Mouse (Mus musculus): ENCODE measurements around the gene Traf3ip3. TPM values are rescaled to one million over a fixed set of nuclear protein-coding genes. Genes with fewer than 3 reads are reported as not detected.

Gene Traf3ip3
- 50.3 and 54.9 TPM in 2 replicates for polyA plus RNA-seq (2012)

GRCm38 (mm10) chr1:193201383-193201778 lies at the start of gene Traf3ip3:
Traf3ip3 (minus strand) TSS chr1:193201703.

GRCm38 (mm10) chr1:193207503-193207902 lies 6.0 kb upstream of the Traf3ip3 start, which contains the start of gene Lamb3:
Lamb3 (plus strand) TSS chr1:193207699.

GRCm38 (mm10) chr1:193167746-193168145 lies 33.8 kb downstream of the Traf3ip3 start, which contains the start of gene A130010J15Rik:
A130010J15Rik (plus strand) TSS chr1:193168046.

GRCm38 (mm10) chr1:193152872-193153271 lies 48.6 kb downstream of the Traf3ip3 start, which contains the start of gene Irf6:
Irf6 (plus strand) TSS chr1:193153111.

GRCm38 (mm10) chr1:193129786-193130455 lies 71.6 kb downstream of the Traf3ip3 start, which contains the start of gene Diexf:
Diexf (minus strand) TSS chr1:193130272.

Other genes with a start within 250 kb of the Traf3ip3 start
- not detected in 2 replicates for gene Syt14, start 165.9 kb downstream of the Traf3ip3 start, polyA plus RNA-seq (2012)
- gene Diexf, start 71.4 kb downstream of the Traf3ip3 start, polyA plus RNA-seq (2012): 2.6 and 2.9 TPM in 2 replicates
- 0.11 and 0.22 TPM in 2 replicates for gene Irf6, start 48.6 kb downstream of the Traf3ip3 start, polyA plus RNA-seq (2012)
- 1.1 and 1.6 TPM in 2 replicates for gene A130010J15Rik, start 33.7 kb downstream of the Traf3ip3 start, polyA plus RNA-seq (2012)
- gene Lamb3, start 6.0 kb upstream of the Traf3ip3 start, polyA plus RNA-seq (2012): 0.44 and 0.65 TPM in 2 replicates
- gene Hsd11b1, start 62.4 kb upstream of the Traf3ip3 start, polyA plus RNA-seq (2012): 1.3 and 2.7 TPM in 2 replicates
- 10.6 and 17.7 TPM in 2 replicates for gene G0s2, start 71.5 kb upstream of the Traf3ip3 start, polyA plus RNA-seq (2012)
- 0.06 and 0.16 TPM in 2 replicates for gene Camk1g, start 168.6 kb upstream of the Traf3ip3 start, polyA plus RNA-seq (2012)

Data from megakaryocyte-erythroid progenitor cell, adult 5 weeks (primary cell).